Mouse (Mus musculus) lung, adult 18-20 months (tissue): ENCODE data around the gene Acer2.
"Not testable (repeated sequence)": the region's sequence is repeated elsewhere in the genome, so short reads cannot be mapped to it uniquely, and the experiment has no call there.

ENCODE experiments used
- DNase-seq, 2 experiments: peaks; one replicate each; pipeline ENCODE4 v3.0.0; 2022; ENCODE audit warnings: mixed read lengths in 2 of 2

The Acer2 gene

GRCm38 (mm10) chr4:86874146-86874847, at the start of gene Acer2:
Acer2 (plus strand) TSS chr4:86874396.
- DNase-seq = peak; percentile 95 to 97

GRCm38 (mm10) chr4:86825143-86825542, 49.1 kb upstream of the Acer2 start:
- DNase-seq = no peak

- no peak for DNase-seq
These were observed 42.3 kb upstream of the Acer2 start for GRCm38 (mm10) chr4:86831896-86832295.

- not testable (repeated sequence) for DNase-seq
These were observed 33.1 kb upstream of the Acer2 start for GRCm38 (mm10) chr4:86841141-86841540.

GRCm38 (mm10) chr4:86845384-86845783, 28.8 kb upstream of the Acer2 start:
- DNase-seq = no peak

- no peak for DNase-seq
These were observed 26.9 kb upstream of the Acer2 start for GRCm38 (mm10) chr4:86847246-86847645.

- DNase-seq = no peak
These were observed 22.9 kb upstream of the Acer2 start for GRCm38 (mm10) chr4:86851331-86851730.

- no peak for DNase-seq
These were observed 22.2 kb upstream of the Acer2 start for GRCm38 (mm10) chr4:86852018-86852417.

GRCm38 (mm10) chr4:86852813-86853590, 21.2 kb upstream of the Acer2 start:
- peak in 1 of 2 experiments; percentile 9 for DNase-seq

- DNase-seq = no peak
These were observed 17.7 kb upstream of the Acer2 start for GRCm38 (mm10) chr4:86856304-86857112.

- DNase-seq = peak; percentile 97
These were observed 16.8 kb upstream of the Acer2 start, which contains the start of gene Rps6 for GRCm38 (mm10) chr4:86857113-86858069. Rps6 (minus strand) TSS chr4:86857412.

- no peak for DNase-seq
These were observed 16.1 kb upstream of the Acer2 start for GRCm38 (mm10) chr4:86858070-86858440.

- no peak for DNase-seq
These were observed 10.1 kb upstream of the Acer2 start for GRCm38 (mm10) chr4:86864087-86864486.

- no peak for DNase-seq
These were observed 2.2 kb upstream of the Acer2 start for GRCm38 (mm10) chr4:86871988-86872387.

- no peak for DNase-seq
These were observed 1.1 kb upstream of the Acer2 start for GRCm38 (mm10) chr4:86873072-86873471.

GRCm38 (mm10) chr4:86879477-86879876, 5.3 kb downstream of the Acer2 start:
- DNase-seq = no peak

- DNase-seq = no peak
These were observed 7.0 kb downstream of the Acer2 start for GRCm38 (mm10) chr4:86881178-86881577.

- peak in 1 of 2 experiments; percentile 37 for DNase-seq
These were observed 8.2 kb downstream of the Acer2 start for GRCm38 (mm10) chr4:86882413-86882812.

GRCm38 (mm10) chr4:86884945-86885344, 10.7 kb downstream of the Acer2 start:
- DNase-seq = peak; percentile 50 to 61

GRCm38 (mm10) chr4:86885790-86886159, 11.6 kb downstream of the Acer2 start:
- DNase-seq = no peak

- DNase-seq = peak; percentile 84 to 91
These were observed 12.1 kb downstream of the Acer2 start for GRCm38 (mm10) chr4:86886160-86886878.
